Mouse (Mus musculus) MEL-GATA-1-ER (cell line): Measurements from ENCODE around the gene Npff.
A peak's percentile ranks its signal among the peaks of the same experiment; 100 is the strongest.

ENCODE experiments used
- DNase-seq: peaks from one replicate; pipeline ENCODE4 v3.0.0-alpha.2; 2012; ENCODE audit warnings: low read depth; ENCODE audit errors: extremely low read depth

Gene Npff

GRCm38 (mm10) chr15:102505073-102505769, 19.5 kb downstream of the Npff start:
- no peak for DNase-seq

- no peak for DNase-seq
Observed at GRCm38 (mm10) chr15:102503924-102504782, 20.6 kb downstream of the Npff start.

- DNase-seq = no peak
Observed at GRCm38 (mm10) chr15:102503447-102503846, 21.3 kb downstream of the Npff start, which contains the start of gene Gm10337. Gene Gm10337, plus strand, starts transcription at chr15:102503722.

GRCm38 (mm10) chr15:102502254-102502840, 22.4 kb downstream of the Npff start:
- DNase-seq = no peak

GRCm38 (mm10) chr15:102501084-102501814, 23.5 kb downstream of the Npff start:
- DNase-seq = no peak

GRCm38 (mm10) chr15:102500479-102500878, 24.3 kb downstream of the Npff start:
- DNase-seq = no peak

GRCm38 (mm10) chr15:102499851-102500250, 24.9 kb downstream of the Npff start:
- DNase-seq = no peak

- peak; percentile 80 for DNase-seq
Observed at GRCm38 (mm10) chr15:102499370-102499769, 25.4 kb downstream of the Npff start.

- no peak for DNase-seq
Observed at GRCm38 (mm10) chr15:102498322-102498721, 26.4 kb downstream of the Npff start.

GRCm38 (mm10) chr15:102487664-102488063, 37.1 kb downstream of the Npff start:
- DNase-seq = no peak

- no peak for DNase-seq
Observed at GRCm38 (mm10) chr15:102485853-102486252, 38.9 kb downstream of the Npff start.

GRCm38 (mm10) chr15:102483136-102483535, 41.6 kb downstream of the Npff start:
- DNase-seq = no peak

GRCm38 (mm10) chr15:102474520-102474919, 50.2 kb downstream of the Npff start:
- no peak for DNase-seq
